Mouse (Mus musculus): Measurements from ENCODE around the gene Cd2bp2.
"Not testable (repeated sequence)": the region's sequence is repeated elsewhere in the genome, so short reads cannot be mapped to it uniquely, and the experiment has no call there.

Gene Cd2bp2

GRCm38 (mm10) chr7:127190672-127191071, 5.2 kb downstream of the Cd2bp2 start:
- DNase-seq (ENCODE audit: low read depth, low spot score), result no peak

- no peak for DNase-seq (ENCODE audit: low read depth, low spot score)
Observed at GRCm38 (mm10) chr7:127188305-127189276, 7.3 kb downstream of the Cd2bp2 start.

GRCm38 (mm10) chr7:127187351-127187750, 8.5 kb downstream of the Cd2bp2 start:
- no peak for DNase-seq (ENCODE audit: low read depth, low spot score)

- DNase-seq (ENCODE audit: low read depth, low spot score), result no peak
Observed at GRCm38 (mm10) chr7:127185601-127186000, 10.2 kb downstream of the Cd2bp2 start.

- no peak for DNase-seq (ENCODE audit: low read depth, low spot score)
Observed at GRCm38 (mm10) chr7:127184720-127185119, 11.1 kb downstream of the Cd2bp2 start.

GRCm38 (mm10) chr7:127183828-127184227, 12.0 kb downstream of the Cd2bp2 start:
- DNase-seq (ENCODE audit: low read depth, low spot score), result no peak

- DNase-seq (ENCODE audit: low read depth, low spot score), result no peak
Observed at GRCm38 (mm10) chr7:127183345-127183744, 12.5 kb downstream of the Cd2bp2 start.

- not testable (repeated sequence) for DNase-seq (ENCODE audit: low read depth, low spot score)
Observed at GRCm38 (mm10) chr7:127181724-127182123, 14.1 kb downstream of the Cd2bp2 start.

GRCm38 (mm10) chr7:127180783-127181182, 15.1 kb downstream of the Cd2bp2 start:
- DNase-seq (ENCODE audit: low read depth, low spot score), result no peak

GRCm38 (mm10) chr7:127176937-127177336, 18.9 kb downstream of the Cd2bp2 start:
- DNase-seq (ENCODE audit: low read depth, low spot score), result no peak

- no peak for DNase-seq (ENCODE audit: low read depth, low spot score)
Observed at GRCm38 (mm10) chr7:127166501-127166900, 29.3 kb downstream of the Cd2bp2 start.

GRCm38 (mm10) chr7:127165607-127166493, 30.0 kb downstream of the Cd2bp2 start:
- no peak for DNase-seq (ENCODE audit: low read depth, low spot score)

- no peak for DNase-seq (ENCODE audit: low read depth, low spot score)
Observed at GRCm38 (mm10) chr7:127164002-127164401, 31.8 kb downstream of the Cd2bp2 start.

GRCm38 (mm10) chr7:127162546-127162945, 33.3 kb downstream of the Cd2bp2 start:
- DNase-seq (ENCODE audit: low read depth, low spot score), result no peak

- no peak for DNase-seq (ENCODE audit: low read depth, low spot score)
Observed at GRCm38 (mm10) chr7:127157548-127157947, 38.3 kb downstream of the Cd2bp2 start.

- DNase-seq (ENCODE audit: low read depth, low spot score), result no peak
Observed at GRCm38 (mm10) chr7:127153477-127153876, 42.4 kb downstream of the Cd2bp2 start.

- DNase-seq (ENCODE audit: low read depth, low spot score), result no peak
Observed at GRCm38 (mm10) chr7:127152464-127152863, 43.4 kb downstream of the Cd2bp2 start.

- no peak for DNase-seq (ENCODE audit: low read depth, low spot score)
Observed at GRCm38 (mm10) chr7:127147901-127148300, 47.9 kb downstream of the Cd2bp2 start.

- no peak for DNase-seq (ENCODE audit: low read depth, low spot score)
Observed at GRCm38 (mm10) chr7:127146267-127146603, 49.6 kb downstream of the Cd2bp2 start.

GRCm38 (mm10) chr7:127145387-127146266, 50.2 kb downstream of the Cd2bp2 start:
- DNase-seq (ENCODE audit: low read depth, low spot score), result no peak

- no peak for DNase-seq (ENCODE audit: low read depth, low spot score)
Observed at GRCm38 (mm10) chr7:127144412-127144811, 51.4 kb downstream of the Cd2bp2 start.

Measured in retina, postnatal 7 days (tissue).